Mouse (Mus musculus) hindbrain, embryonic 11.5 days (tissue): ENCODE measurements around the gene Mettl16. TPM values are rescaled to one million over a fixed set of nuclear protein-coding genes. Genes with fewer than 3 reads are reported as not detected.
"Not testable (repeated sequence)": the region's sequence is repeated elsewhere in the genome, so short reads cannot be mapped to it uniquely, and the experiment has no call there.

Source experiments
- ATAC-seq: fragments of 200-750 bp; cut with Nextera tagmentation; 2 replicates; pipeline ENCODE4 v1.8.0; 2017; ENCODE audit warnings: mild to moderate bottlenecking, moderate TSS enrichment, moderate library complexity; ENCODE audit not compliant: low FRiP score
- DNase-seq: peaks from one replicate; pipeline ENCODE4 v3.0.0-alpha.2; 2015; ENCODE audit warnings: low spot score
- H3K27ac ChIP-seq: fragments of 300-500 bp; sonication (generic); 2 replicates; pipeline ENCODE4 v1.5.1; 2014; ENCODE audit warnings: mild to moderate bottlenecking, low read depth, low read length
- H3K27me3 ChIP-seq: fragments of 300-500 bp; sonication (generic); 2 replicates; pipeline ENCODE4 v1.6.1; 2014; ENCODE audit warnings: mild to moderate bottlenecking, low read length, moderate library complexity, mixed read lengths; ENCODE audit not compliant: control insufficient read depth, insufficient read depth
- H3K36me3 ChIP-seq: fragments of 300-500 bp; sonication (generic); 2 replicates; pipeline ENCODE4 v1.6.1; 2014; ENCODE audit warnings: mild to moderate bottlenecking, low read length, moderate library complexity, mixed read lengths; ENCODE audit not compliant: control insufficient read depth, insufficient read depth
- H3K4me1 ChIP-seq: fragments of 300-500 bp; sonication (generic); replicated peaks from 2 replicates; pipeline ENCODE4 v1.6.1; 2014; ENCODE audit warnings: low read length, mixed read lengths; ENCODE audit not compliant: control insufficient read depth, insufficient read depth
- H3K4me2 ChIP-seq: fragments of 300-500 bp; sonication (generic); replicated peaks from 2 replicates; pipeline ENCODE4 v1.6.1; 2014; ENCODE audit warnings: mild to moderate bottlenecking, low read depth, low read length
- H3K4me3 ChIP-seq: fragments of 300-500 bp; sonication (generic); 2 replicates; pipeline ENCODE4 v1.5.1; 2014; ENCODE audit warnings: low read depth, low read length
- H3K9ac ChIP-seq: fragments of 300-500 bp; sonication (generic); 2 replicates; pipeline ENCODE4 v1.6.1; 2014; ENCODE audit warnings: low read depth, low read length
- H3K9me3 ChIP-seq: fragments of 300-500 bp; sonication (generic); 2 replicates; pipeline ENCODE4 v1.6.1; 2016; ENCODE audit warnings: low read length; ENCODE audit not compliant: control insufficient read depth
- WGBS: fragments of 180-500 bp; shearing (Covaris S2); extraction: QIAGEN DNeasy Blood & Tissue Kit; methylation state at CpG from one replicate; pipeline ENCODE4 v1.1.7; 2014; 5-methylcytosine and 5-hydroxymethylcytosine counted together
- polyA plus RNA-seq: library from polyadenylated mRNA; unstranded; fragments of >200 nt; fragmentation: Nextera tagmentation; extraction: Ambion mirVana; gene quantifications from 2 replicates; pipeline ENCODE4 v1.2.1, GENCODE M21; 2014

Gene Mettl16
- polyA plus RNA-seq, 1 experiment from 2014 or later, result 45.0 TPM

DNA sequence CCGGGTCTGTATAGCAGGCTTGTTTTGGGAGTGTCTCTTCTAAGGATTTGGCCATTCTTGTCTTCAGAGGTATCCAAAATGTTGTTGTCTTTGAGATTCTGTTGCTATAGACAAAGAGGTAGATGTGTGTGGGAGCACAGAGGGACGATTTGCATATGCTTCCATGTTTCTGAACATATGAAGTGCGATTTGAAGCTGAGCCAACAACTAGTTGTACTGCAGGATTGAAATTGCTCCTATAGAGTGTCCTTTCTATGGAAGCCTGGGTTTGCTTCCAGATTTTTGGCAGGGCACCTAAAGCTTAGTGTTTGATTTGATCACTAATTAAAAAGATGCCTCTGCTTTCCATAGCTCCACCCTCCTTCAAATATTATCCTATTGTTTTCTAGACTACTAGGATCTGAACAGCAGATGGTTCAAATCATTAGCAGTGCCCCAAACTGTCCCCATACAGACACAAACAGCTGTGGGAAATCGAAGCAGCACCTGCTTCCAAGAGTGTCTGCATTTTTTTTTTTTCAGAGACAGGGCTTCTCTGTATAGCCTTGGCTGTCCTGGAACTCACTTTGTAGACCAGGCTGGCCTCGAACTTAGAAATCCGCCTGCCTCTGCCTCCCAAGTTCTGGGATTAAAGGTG is 36.7 kb downstream of the Mettl16 start:
- Histone ChIP-seq H3K27ac (no peak overlapping the region), H3K27me3 (no peaks in the 10 kb centered on the region), H3K4me2 (no peak overlapping the region), H3K9me3 (no peaks in the 10 kb centered on the region), H3K36me3 (peaks cover 5% of the 10 kb centered on the region; the same call in 1 of the 2 replicates), H3K4me3 (no peak overlapping the region), H3K4me1 (no peaks in the 10 kb centered on the region), H3K9ac (no peak overlapping the region)
- DNase-seq, result no peak
- WGBS, result 90% methylated on average over 6 of the region's 6 CpGs
- ATAC-seq, result no peak

DNA sequence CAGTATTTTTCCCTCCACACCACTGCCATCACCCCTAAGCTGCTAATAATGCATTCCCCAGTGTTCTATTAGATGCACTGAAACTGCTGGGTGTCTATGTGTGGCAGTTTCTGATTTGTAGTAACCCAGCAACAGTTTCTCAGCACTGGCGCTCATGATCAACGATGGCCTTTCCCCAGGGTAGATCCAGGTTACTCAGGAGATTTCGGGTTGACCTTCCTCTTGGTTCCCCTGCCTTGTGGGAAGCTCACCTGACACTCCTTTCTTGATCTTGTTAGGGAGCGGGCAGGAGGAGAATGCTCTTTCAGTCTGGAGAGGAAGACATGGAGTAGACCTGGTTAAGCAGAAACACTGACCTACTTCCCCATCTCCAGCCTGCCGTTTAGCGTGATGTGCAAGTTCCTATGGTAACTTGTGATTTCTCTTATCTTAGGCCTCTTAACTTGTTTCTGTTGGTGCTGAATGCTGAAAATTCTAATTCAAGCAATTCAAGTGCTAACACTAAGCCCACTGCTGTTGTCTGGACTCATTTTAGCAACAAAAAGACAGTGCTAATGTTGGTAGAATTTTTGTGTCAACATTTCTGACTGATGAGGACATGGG is 37.7 kb downstream of the Mettl16 start:
- no peak overlapping the region for H3K27ac ChIP-seq
- DNase-seq, result no peak
- H3K9me3 ChIP-seq, result no peaks in the 10 kb centered on the region
- no peak overlapping the region for H3K9ac ChIP-seq
- no peaks in the 10 kb centered on the region for H3K27me3 ChIP-seq
- H3K4me2 ChIP-seq, result no peak overlapping the region
- ATAC-seq, result no peak
- no peak overlapping the region for H3K4me3 ChIP-seq
- WGBS, result 93% methylated on average over 6 of the region's 6 CpGs
- no peaks in the 10 kb centered on the region for H3K4me1 ChIP-seq
- peaks cover 5% of the 10 kb centered on the region; the same call in 1 of the 2 replicates for H3K36me3 ChIP-seq

DNA sequence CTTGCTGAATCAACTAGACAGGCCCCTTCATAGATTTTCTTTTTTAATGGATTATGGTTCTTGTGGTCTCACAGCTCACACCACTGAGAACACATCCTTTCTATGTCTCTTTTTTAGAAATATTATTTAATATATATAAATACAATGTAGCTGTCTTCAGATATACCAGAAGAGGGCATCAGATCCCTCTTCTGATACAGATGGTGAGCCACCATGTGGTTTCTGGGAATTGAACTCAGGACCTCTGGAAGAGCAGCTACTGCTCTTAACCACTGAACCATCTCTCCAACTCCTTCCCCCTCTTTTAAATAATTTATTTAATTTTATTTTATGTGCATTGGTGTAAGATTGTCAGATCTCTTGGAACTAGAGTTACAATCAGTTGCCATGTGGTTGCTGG is 39.5 kb downstream of the Mettl16 start:
- peaks cover 5% of the 10 kb centered on the region; the same call in 1 of the 2 replicates for H3K36me3 ChIP-seq

DNA sequence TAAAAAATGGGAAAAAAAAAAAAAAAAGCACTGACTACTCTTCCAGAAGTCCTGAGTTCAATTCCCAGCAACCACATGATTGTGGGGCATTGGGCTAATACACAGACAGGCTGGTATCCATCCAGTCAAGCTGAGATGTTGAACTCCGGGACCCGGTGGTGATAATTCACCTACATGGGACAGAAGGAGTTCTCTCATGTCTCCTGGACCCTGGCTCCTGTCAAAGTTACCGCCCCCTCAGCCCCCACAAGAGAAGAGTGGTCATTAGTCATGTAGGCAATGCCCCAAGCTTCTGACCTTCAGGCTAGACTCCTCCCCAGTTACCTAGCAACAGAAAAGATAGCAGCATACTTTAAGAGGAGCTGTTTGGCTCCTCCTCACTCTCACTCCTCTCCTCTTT is 40.4 kb downstream of the Mettl16 start:
- H3K4me2 ChIP-seq, H3K27ac ChIP-seq, H3K4me1 ChIP-seq, H3K9ac ChIP-seq, H3K4me3 ChIP-seq, DNase-seq, H3K9me3 ChIP-seq, H3K36me3 ChIP-seq, H3K27me3 ChIP-seq: not testable (repeated sequence)
- peak; percentile 25; the same call in 1 of the 2 replicates for ATAC-seq
- WGBS, result 65% methylated on average over 3 of the region's 3 CpGs

More for the DNA sequence above, 39.5 kb downstream of the Mettl16 start:
- Histone ChIP-seq H3K4me2 (no peak overlapping the region), H3K9me3 (no peaks in the 10 kb centered on the region), H3K4me3 (no peak overlapping the region), H3K27me3 (no peaks in the 10 kb centered on the region), H3K27ac (no peak overlapping the region), H3K4me1 (no peaks in the 10 kb centered on the region), H3K9ac (no peak overlapping the region)
- DNase-seq (no peak), ATAC-seq (no peak)

DNA sequence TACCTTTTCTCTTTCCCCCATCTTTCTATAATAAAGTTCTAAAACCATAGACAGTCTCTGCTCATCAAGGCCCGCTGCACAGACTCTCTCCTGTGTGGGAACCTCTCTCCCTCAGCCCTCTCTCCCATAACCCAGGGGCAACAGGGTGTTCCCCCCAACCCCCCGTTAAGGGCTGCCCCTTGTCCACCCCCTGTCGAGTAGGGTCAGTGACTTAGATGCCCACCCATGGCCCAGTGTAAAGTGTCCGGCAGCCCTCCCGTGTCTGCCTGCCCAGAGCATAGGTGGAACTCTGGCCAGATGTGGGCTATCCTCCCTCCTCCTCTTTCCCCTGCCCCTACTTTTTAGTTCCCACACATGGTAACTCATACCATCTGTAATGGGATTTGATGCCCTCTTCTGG is 40.9 kb downstream of the Mettl16 start:
- peaks cover 5% of the 10 kb centered on the region; the same call in 1 of the 2 replicates for H3K36me3 ChIP-seq
- H3K27me3 ChIP-seq, result no peaks in the 10 kb centered on the region
- ATAC-seq, result no peak
- H3K27ac ChIP-seq, result 0 out of 2 replicates have a peak overlapping the region, but pooled peaks have one; percentile 17
- 51% methylated on average over 5 of the region's 5 CpGs for WGBS
- H3K4me3 ChIP-seq, result no peak overlapping the region
- no peak overlapping the region for H3K4me2 ChIP-seq
- DNase-seq, result no peak
- no peaks in the 10 kb centered on the region for H3K9me3 ChIP-seq
- no peak overlapping the region for H3K9ac ChIP-seq
- no peaks in the 10 kb centered on the region for H3K4me1 ChIP-seq

DNA sequence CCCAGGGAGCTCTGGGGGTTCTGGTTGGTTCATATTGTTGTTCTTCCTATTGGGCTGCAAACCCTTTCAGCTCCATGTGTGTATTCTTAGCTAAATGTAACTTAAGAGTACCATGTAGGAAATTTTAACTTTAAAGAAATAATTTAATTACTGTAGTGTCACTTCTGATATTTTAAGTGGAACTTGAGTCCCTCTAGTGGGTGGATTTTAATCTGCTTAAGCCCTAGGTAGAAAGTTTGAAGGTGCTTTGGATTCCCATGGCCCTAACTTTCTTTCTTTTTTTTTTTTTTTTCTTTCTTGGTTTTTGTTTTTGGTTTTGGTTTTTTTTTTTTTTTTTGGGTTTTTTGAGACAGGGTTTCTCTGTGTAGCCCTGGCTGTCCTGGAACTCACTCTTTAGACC is 45.2 kb downstream of the Mettl16 start:
- H3K9ac ChIP-seq, result no peak overlapping the region
- H3K4me3 ChIP-seq, result no peak overlapping the region
- H3K36me3 ChIP-seq, result peaks cover 5% of the 10 kb centered on the region
- no peaks in the 10 kb centered on the region for H3K9me3 ChIP-seq
- DNase-seq, result no peak
- no peaks in the 10 kb centered on the region for H3K27me3 ChIP-seq
- H3K4me2 ChIP-seq, result no peak overlapping the region
- H3K4me1 ChIP-seq, result no peaks in the 10 kb centered on the region
- H3K27ac ChIP-seq, result no peak overlapping the region
- ATAC-seq, result no peak

DNA sequence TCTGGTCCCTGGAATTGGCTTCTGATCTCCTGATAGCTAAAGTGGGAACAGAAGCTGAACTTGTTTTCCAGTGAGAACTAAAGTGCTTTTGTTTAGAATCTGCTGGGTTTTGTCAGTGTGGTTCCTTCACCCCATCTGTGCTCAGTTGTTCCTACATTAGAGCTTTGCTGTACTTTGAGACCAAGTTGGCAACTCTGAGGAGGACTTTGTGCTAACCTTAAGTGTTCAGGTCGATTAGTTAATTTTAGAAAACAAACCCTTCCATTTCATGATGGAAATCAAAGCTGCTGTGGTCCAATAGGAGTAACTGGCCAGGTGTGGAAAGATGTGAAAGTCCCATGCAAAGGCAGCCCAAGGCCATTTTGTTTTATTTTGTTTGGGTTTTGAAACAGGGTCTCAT is 50.3 kb downstream of the Mettl16 start:
- Histone ChIP-seq H3K4me3 (no peak overlapping the region), H3K9ac (no peak overlapping the region), H3K36me3 (peaks cover 5% of the 10 kb centered on the region), H3K4me1 (no peaks in the 10 kb centered on the region), H3K27ac (no peak overlapping the region), H3K27me3 (no peaks in the 10 kb centered on the region), H3K4me2 (no peak overlapping the region), H3K9me3 (no peaks in the 10 kb centered on the region)
- WGBS, result 85% methylated on average over 1 of the region's 1 CpGs
- DNase-seq (no peak), ATAC-seq (no peak)

DNA sequence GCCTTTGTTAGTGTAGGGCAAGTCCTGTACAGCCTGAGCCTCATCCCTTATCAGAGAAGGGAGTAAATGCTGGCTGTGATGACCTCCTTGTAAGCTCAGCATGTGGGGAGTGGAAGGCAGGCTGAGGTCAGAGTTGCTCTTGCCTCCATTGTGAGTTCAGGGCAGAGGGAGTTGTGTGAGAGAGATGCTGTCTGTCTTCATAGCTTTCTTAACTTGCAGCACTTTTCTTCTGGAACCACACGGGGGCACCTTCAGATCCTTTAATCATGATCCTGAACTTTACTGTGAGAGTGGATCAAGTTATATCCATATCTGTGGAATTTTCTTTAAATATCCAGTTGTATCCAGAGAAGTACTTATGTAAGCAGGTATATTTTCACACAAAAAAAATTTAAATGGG is 50.8 kb downstream of the Mettl16 start:
- no peak for ATAC-seq

More for the DNA sequence above, 50.8 kb downstream of the Mettl16 start:
- H3K4me2 ChIP-seq, result no peak overlapping the region
- 52% methylated on average over 1 of the region's 1 CpGs for whole genome bisulfite sequencing
- no peaks in the 10 kb centered on the region for H3K4me1 ChIP-seq
- no peak for DNase-seq
- peaks cover 5% of the 10 kb centered on the region for H3K36me3 ChIP-seq
- H3K9me3 ChIP-seq, result no peaks in the 10 kb centered on the region
- H3K27ac ChIP-seq, result no peak overlapping the region
- no peaks in the 10 kb centered on the region for H3K27me3 ChIP-seq
- no peak overlapping the region for H3K9ac ChIP-seq
- H3K4me3 ChIP-seq, result no peak overlapping the region
